Mouse (Mus musculus) neutrophil, adult 59 days (primary cell): ENCODE measurements around the gene Vmn1r18. TPM values are rescaled to one million over a fixed set of nuclear protein-coding genes. Genes with fewer than 3 reads are reported as not detected.

ENCODE experiments used
- total RNA-seq, 2 experiments: library from RNA; stranded (reverse); gene quantifications; 1 replicate in 1 of 2; 2 replicates in 1 of 2; pipeline ENCODE4 v1.2.4; 2023

Gene Vmn1r18
- not detected for total RNA-seq

GRCm38 (mm10) chr6:57395683-57396082, at the start of gene Vmn1r18:
Vmn1r18 (minus strand) TSS chr6:57395783.

GRCm38 (mm10) chr6:57428630-57429029, 33.0 kb upstream of the Vmn1r18 start, which contains the start of gene Vmn1r20:
Vmn1r20 (plus strand) TSS chr6:57428930.

GRCm38 (mm10) chr6:57403480-57403879, 7.9 kb upstream of the Vmn1r18 start, which contains the start of gene Vmn1r19:
Vmn1r19 (plus strand) TSS chr6:57403780.

GRCm38 (mm10) chr6:57363627-57364026, 32.0 kb downstream of the Vmn1r18 start, which contains the start of gene Vmn1r17:
Vmn1r17 (minus strand) TSS chr6:57363727.

GRCm38 (mm10) chr6:57329394-57329793, 66.2 kb downstream of the Vmn1r18 start, which contains the start of gene Vmn1r16:
Vmn1r16 (minus strand) TSS chr6:57329494.

Other genes starting within 250 kb of the Vmn1r18 start
- under 1 TPM; 0.09 to 0.20 TPM for gene Vmn1r12, start 238.9 kb downstream of the Vmn1r18 start, total RNA-seq
- not detected for gene Vmn1r13, start 192.5 kb downstream of the Vmn1r18 start, total RNA-seq
- gene Vmn1r14, start 164.1 kb downstream of the Vmn1r18 start, total RNA-seq: not detected
- gene Vmn1r15, start 137.8 kb downstream of the Vmn1r18 start, total RNA-seq: not detected
- not detected for gene Vmn1r16, start 66.3 kb downstream of the Vmn1r18 start, total RNA-seq
- gene Vmn1r17, start 32.1 kb downstream of the Vmn1r18 start, total RNA-seq: not detected
- gene Vmn1r19, start 8.0 kb upstream of the Vmn1r18 start, total RNA-seq: not detected
- gene Vmn1r20, start 33.1 kb upstream of the Vmn1r18 start, total RNA-seq: not detected
- gene Ppm1k, start 139.7 kb upstream of the Vmn1r18 start, total RNA-seq: 1 to 10 TPM; 6.5 to 6.9 TPM
- 10 to 100 TPM; 11.9 to 13.3 TPM for gene Herc6, start 185.2 kb upstream of the Vmn1r18 start, total RNA-seq